Mouse (Mus musculus) lung, postnatal 0 days (tissue): ENCODE results near the gene Hivep3. TPM values are rescaled to one million over a fixed set of nuclear protein-coding genes. Genes with fewer than 3 reads are reported as not detected.

Experiments
- ATAC-seq: fragments of 200-750 bp; cut with Nextera tagmentation; 2 replicates; pipeline ENCODE4 v1.8.0; 2017; ENCODE audit warnings: moderate library complexity
- DNase-seq: peaks from one replicate; pipeline ENCODE4 v3.0.0-alpha.2; 2016; ENCODE audit warnings: low spot score
- H3K27ac ChIP-seq: fragments of 300-500 bp; sonication (generic); 2 replicates; pipeline ENCODE4 v1.5.1; 2014; ENCODE audit warnings: antibody characterized with exemption, mild to moderate bottlenecking, low read length, mixed read lengths
- H3K27me3 ChIP-seq: fragments of 300-500 bp; sonication (generic); replicated peaks from 2 replicates; pipeline ENCODE4 v1.6.1; 2014; ENCODE audit warnings: low read length, mixed read lengths; ENCODE audit not compliant: insufficient read depth
- H3K36me3 ChIP-seq: fragments of 300-500 bp; sonication (generic); 2 replicates; pipeline ENCODE4 v1.6.1; 2014; ENCODE audit warnings: low read length, mixed read lengths; ENCODE audit not compliant: insufficient read depth
- H3K4me1 ChIP-seq: fragments of 300-500 bp; sonication (generic); 2 replicates; pipeline ENCODE4 v1.6.1; 2014; ENCODE audit warnings: antibody characterized with exemption, low read depth, low read length, mixed read lengths; ENCODE audit not compliant: insufficient read depth
- H3K4me2 ChIP-seq: fragments of 300-500 bp; sonication (generic); replicated peaks from 2 replicates; pipeline ENCODE4 v1.6.1; 2014; ENCODE audit warnings: low read depth, mild to moderate bottlenecking, low read length, moderate library complexity, mixed read lengths
- H3K4me3 ChIP-seq: fragments of 300-500 bp; sonication (generic); 2 replicates; pipeline ENCODE4 v1.5.1; 2014; ENCODE audit warnings: low read depth, low read length
- H3K9ac ChIP-seq: fragments of 300-500 bp; sonication (generic); replicated peaks from 2 replicates; pipeline ENCODE4 v1.6.1; 2014; ENCODE audit warnings: low read depth, mild to moderate bottlenecking
- H3K9me3 ChIP-seq: fragments of 300-500 bp; sonication (generic); 2 replicates; pipeline ENCODE4 v1.6.1; 2016; ENCODE audit warnings: low read length, mixed read lengths
- CTCF ChIP-seq: IDR thresholded peaks from 2 replicates; pipeline ENCODE4 v1.5.1; 2016; ENCODE audit warnings: antibody characterized with exemption, mild to moderate bottlenecking
- EP300 ChIP-seq: IDR thresholded peaks from 2 replicates; pipeline ENCODE4 v1.6.1; 2016; ENCODE audit warnings: antibody characterized with exemption, mild to moderate bottlenecking, control low read depth
- WGBS: fragments of 180-500 bp; shearing (Covaris S2); extraction: QIAGEN DNeasy Blood & Tissue Kit; methylation state at CpG from one replicate; pipeline ENCODE4 v1.1.7; 2014; 5-methylcytosine and 5-hydroxymethylcytosine counted together
- polyA plus RNA-seq: library from polyadenylated mRNA; unstranded; fragments of >200 nt; fragmentation: Nextera tagmentation; extraction: Ambion mirVana; gene quantifications from 2 replicates; pipeline ENCODE4 v1.2.1, GENCODE M21; 2015

The Hivep3 gene
- polyA plus RNA-seq, 1 experiment from 2014 or later: 30.7 TPM

DNA sequence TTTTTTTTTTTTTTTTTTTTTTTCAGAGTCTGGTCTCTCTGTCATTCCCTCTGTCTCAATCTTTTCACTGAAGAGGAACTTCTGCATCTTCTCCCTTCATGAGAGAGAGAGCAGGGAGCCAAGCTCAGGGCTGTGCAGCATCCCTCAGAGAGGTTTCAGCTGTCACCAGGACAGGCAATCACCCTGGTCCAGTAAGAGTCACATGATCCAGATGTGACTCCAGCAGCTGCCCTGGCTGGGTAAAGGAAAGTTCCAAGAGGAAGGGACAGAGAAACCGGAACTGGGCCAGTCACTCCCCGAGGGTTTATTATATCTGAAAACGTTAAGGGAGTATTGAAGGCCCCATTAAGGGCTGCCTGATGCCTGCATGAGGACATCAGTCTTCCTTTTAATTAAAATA, 25.8 kb upstream of the Hivep3 start:
- Histone ChIP-seq H3K27me3 (no peaks in the 10 kb centered on the region), H3K9me3 (no peaks in the 10 kb centered on the region), H3K27ac (no peak overlapping the region), H3K4me2 (no peak overlapping the region), H3K4me1 (no peaks in the 10 kb centered on the region), H3K36me3 (no peaks in the 10 kb centered on the region), H3K9ac (no peak overlapping the region), H3K4me3 (no peak overlapping the region)
- DNase-seq (no peak), ATAC-seq (no peak; the same call in 1 of the 2 replicates)
- no peak for TF ChIP-seq CTCF
- TF ChIP-seq EP300: no peak
- 27% methylated on average over 3 of the region's 3 CpGs for WGBS

DNA sequence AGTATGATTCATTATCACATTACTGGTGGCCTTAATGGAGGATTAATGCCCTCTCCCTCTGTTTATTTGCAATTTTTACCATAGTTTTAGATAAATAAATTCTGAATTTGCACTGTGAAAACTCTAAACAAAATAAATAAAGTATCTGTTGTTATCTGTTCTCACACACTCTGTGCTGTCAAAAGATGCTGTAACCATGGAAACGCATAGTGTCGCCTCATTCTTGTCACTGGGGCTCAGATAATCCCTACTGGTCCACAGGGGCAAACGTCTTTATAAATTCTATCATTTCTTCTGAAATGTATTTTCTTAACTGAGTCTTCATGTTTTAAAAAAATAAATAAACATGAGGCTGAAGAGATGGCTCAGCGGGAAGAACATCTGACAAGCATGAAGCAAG, 23.4 kb upstream of the Hivep3 start:
- H3K4me1 ChIP-seq: no peaks in the 10 kb centered on the region
- DNase-seq (no peak), ATAC-seq (no peak)
- H3K9me3 ChIP-seq: no peaks in the 10 kb centered on the region
- 59% methylated on average over 4 of the region's 4 CpGs for WGBS
- H3K36me3 ChIP-seq: no peaks in the 10 kb centered on the region
- H3K9ac ChIP-seq: no peak overlapping the region
- H3K4me2 ChIP-seq: no peak overlapping the region
- no peak for TF ChIP-seq CTCF
- no peak overlapping the region for H3K4me3 ChIP-seq
- H3K27ac ChIP-seq: no peak overlapping the region
- no peaks in the 10 kb centered on the region for H3K27me3 ChIP-seq

DNA sequence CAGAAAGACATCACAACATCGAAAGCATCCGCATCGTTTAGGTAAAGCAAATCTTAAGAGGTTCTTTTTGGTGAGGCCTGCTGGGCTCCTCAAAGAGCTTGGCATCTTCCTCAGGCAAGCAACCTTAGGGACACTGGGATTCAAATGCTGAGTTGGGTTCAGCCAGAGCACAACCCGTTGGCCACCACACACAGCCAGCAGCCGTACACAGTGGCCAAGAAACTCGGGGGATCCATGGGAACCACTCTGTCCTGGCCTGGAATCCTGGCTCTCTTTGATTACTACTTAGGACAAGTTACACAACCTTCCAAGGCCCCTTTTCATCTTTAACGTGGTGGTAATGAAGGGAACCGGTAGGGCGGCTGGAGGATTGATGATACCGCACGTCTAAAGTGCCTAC, 16.1 kb upstream of the Hivep3 start:
- no peaks in the 10 kb centered on the region for H3K36me3 ChIP-seq
- H3K9me3 ChIP-seq: no peaks in the 10 kb centered on the region
- DNase-seq: no peak
- H3K4me3 ChIP-seq: no peak overlapping the region
- no peaks in the 10 kb centered on the region for H3K27me3 ChIP-seq
- no peak overlapping the region for H3K9ac ChIP-seq
- no peak overlapping the region for H3K4me2 ChIP-seq
- 73% methylated on average over 11 of the region's 11 CpGs for WGBS
- TF ChIP-seq EP300 (no peak), CTCF (no peak)
- no peak for ATAC-seq
- H3K4me1 ChIP-seq: no peaks in the 10 kb centered on the region
- no peak overlapping the region for H3K27ac ChIP-seq

DNA sequence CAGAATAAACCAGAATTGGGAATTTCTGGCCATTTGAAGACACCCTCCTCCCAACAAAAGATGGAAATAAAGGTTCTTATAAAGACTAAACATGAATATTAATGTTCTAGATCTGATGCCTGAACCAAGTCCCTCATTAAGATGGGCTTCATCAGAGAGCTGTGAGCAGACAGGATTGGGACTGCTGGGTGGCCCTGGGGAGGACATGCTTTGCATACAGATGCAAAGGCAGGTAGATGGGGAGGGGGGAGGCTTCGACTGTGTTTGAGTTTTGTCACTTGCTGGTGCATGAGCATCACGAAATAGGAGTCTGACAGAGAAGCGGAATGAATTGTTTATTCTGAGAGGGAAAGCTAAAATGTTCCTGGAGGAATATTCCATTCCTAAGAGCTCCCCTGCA, 12.1 kb upstream of the Hivep3 start:
- 76% methylated on average over 3 of the region's 3 CpGs for WGBS
- no peaks in the 10 kb centered on the region for H3K4me1 ChIP-seq
- H3K9me3 ChIP-seq: no peaks in the 10 kb centered on the region
- TF ChIP-seq CTCF: no peak
- TF ChIP-seq EP300: no peak
- no peaks in the 10 kb centered on the region for H3K27me3 ChIP-seq
- H3K36me3 ChIP-seq: no peaks in the 10 kb centered on the region
- no peak overlapping the region for H3K27ac ChIP-seq
- no peak overlapping the region for H3K4me2 ChIP-seq
- ATAC-seq (no peak), DNase-seq (no peak)
- no peak overlapping the region for H3K9ac ChIP-seq
- no peak overlapping the region for H3K4me3 ChIP-seq

DNA sequence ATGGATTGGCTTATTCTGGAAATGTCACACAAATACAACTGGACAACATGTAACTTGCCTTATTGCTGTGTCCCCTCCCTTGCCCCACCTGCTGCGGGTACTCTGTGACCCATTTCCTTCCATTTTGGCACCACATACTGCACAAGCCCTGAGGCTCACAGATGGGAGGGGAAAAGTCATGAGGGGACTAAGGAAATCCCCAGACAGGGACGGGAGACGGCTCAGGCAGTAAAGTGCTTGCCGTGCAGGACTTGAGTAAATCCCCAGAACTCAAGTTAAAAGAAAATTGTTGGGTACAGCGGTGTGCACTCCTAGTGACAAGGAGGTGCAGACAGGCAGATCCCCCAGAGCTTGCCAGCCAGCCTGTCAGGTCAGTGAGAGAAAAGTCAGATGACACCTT, 7.5 kb upstream of the Hivep3 start:
- no peaks in the 10 kb centered on the region for H3K36me3 ChIP-seq
- H3K27ac ChIP-seq: no peak overlapping the region
- no peaks in the 10 kb centered on the region for H3K9me3 ChIP-seq
- DNase-seq: no peak
- H3K27me3 ChIP-seq: no peaks in the 10 kb centered on the region
- no peak overlapping the region for H3K9ac ChIP-seq
- H3K4me3 ChIP-seq: no peak overlapping the region
- no peak for ATAC-seq
- H3K4me1 ChIP-seq: no peaks in the 10 kb centered on the region
- WGBS: 45% methylated on average over 5 of the region's 5 CpGs
- TF ChIP-seq CTCF (no peak), EP300 (no peak)
- no peak overlapping the region for H3K4me2 ChIP-seq

DNA sequence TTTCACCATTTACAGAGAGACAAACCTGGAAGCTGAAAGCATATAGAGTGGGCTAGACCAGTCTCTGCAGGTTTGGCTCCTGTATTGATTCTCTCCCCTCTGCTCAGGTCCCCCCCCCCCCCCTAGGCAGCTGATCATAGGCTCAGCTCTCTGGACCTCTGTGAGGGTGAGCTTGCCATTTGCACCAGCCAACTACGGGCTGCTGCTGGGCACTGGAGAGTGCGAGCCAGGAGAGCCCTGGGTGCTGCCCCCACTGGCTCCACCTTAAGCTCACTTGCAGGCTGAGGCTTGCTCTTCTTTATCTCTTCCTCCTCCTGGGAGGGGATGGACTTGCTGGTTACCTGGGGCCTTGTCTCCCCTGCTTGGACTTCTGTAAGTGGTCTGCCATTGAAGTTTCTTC, 5.7 kb upstream of the Hivep3 start:
- H3K36me3 ChIP-seq: no peaks in the 10 kb centered on the region
- H3K4me1 ChIP-seq: no peaks in the 10 kb centered on the region
- ATAC-seq: no peak
- H3K4me2 ChIP-seq: no peak overlapping the region
- H3K4me3 ChIP-seq: no peak overlapping the region
- H3K9me3 ChIP-seq: no peaks in the 10 kb centered on the region
- no peak overlapping the region for H3K9ac ChIP-seq
- TF ChIP-seq CTCF (no peak), EP300 (no peak)
- no peak for DNase-seq
- H3K27ac ChIP-seq: no peak overlapping the region
- no peaks in the 10 kb centered on the region for H3K27me3 ChIP-seq
- WGBS: 64% methylated on average over 2 of the region's 2 CpGs

DNA sequence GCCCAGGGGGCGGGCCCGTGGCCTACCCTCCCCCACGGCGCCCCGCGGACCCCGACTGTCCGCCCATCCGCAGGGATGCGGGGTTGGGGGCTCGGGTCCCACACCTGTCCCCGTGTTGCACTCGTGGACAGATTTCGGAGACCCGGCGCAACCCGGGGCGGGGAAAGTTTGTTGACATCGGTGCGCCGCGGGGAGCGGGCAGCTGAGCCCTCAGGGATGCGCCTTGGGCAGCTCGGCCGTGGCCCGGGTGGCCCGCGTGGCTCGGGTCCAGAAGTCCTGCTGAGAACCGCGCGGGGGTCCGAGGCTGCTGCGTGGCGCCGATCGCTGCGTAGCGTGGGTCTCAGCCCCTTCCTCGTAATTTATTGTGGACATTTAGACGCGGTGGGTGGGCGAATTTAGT, 358 bp downstream of the Hivep3 start:
- ATAC-seq: peak; percentile 42
- Histone ChIP-seq H3K27me3 (no peaks in the 10 kb centered on the region), H3K4me1 (peaks cover 8% of the 10 kb centered on the region; the same call in 1 of the 2 replicates), H3K9ac (peak overlapping the region; percentile 51), H3K4me2 (peak overlapping the region; percentile 91), H3K9me3 (no peaks in the 10 kb centered on the region), H3K4me3 (peak overlapping the region; percentile 82), H3K27ac (peak overlapping the region; percentile 72; the same call in 1 of the 2 replicates), H3K36me3 (no peaks in the 10 kb centered on the region)
- DNase-seq: peak; percentile 28
- WGBS: under 1% methylated on average over 44 of the region's 44 CpGs
- TF ChIP-seq EP300 (no peak), CTCF (no peak)
